Mouse (Mus musculus) common myeloid progenitor, adult 5-6 weeks (primary cell): ENCODE data around the gene Ccdc83. TPM values are rescaled to one million over a fixed set of nuclear protein-coding genes. Genes with fewer than 3 reads are reported as not detected.

Experiments
- total RNA-seq: library from RNA; stranded (forward); fragments of 200-1000, 187-1606 nt; gene quantifications from 2 replicates; pipeline ENCODE4 v1.2.3, GENCODE M21; 2017

Gene Ccdc83
- total RNA-seq, 1 experiment from 2014 or later, result not detected

Other genes starting within 250 kb of the Ccdc83 start
- 190 and 196 TPM in 2 replicates for gene Picalm, start 135.6 kb downstream of the Ccdc83 start, total RNA-seq
- 0.39 TPM in 1 of 2 replicates, not detected in the other for gene Sytl2, start 36.5 kb upstream of the Ccdc83 start, total RNA-seq
- gene Ccdc89, start 160.8 kb upstream of the Ccdc83 start, total RNA-seq, result 0.82 TPM in 1 of 2 replicates, not detected in the other
- 87.2 and 94.8 TPM in 2 replicates for gene Crebzf, start 177.0 kb upstream of the Ccdc83 start, total RNA-seq
- 23.3 and 25.1 TPM in 2 replicates for gene Tmem126a, start 191.5 kb upstream of the Ccdc83 start, total RNA-seq
- gene Tmem126b, start 210.2 kb upstream of the Ccdc83 start, total RNA-seq, result 11.0 and 12.9 TPM in 2 replicates
- gene Dlg2, start 210.9 kb upstream of the Ccdc83 start, total RNA-seq, result 1.6 and 3.9 TPM in 2 replicates